Mouse (Mus musculus) embryonic facial prominence, embryonic 14.5 days (tissue): Measurements from ENCODE around the gene Ankrd33b. TPM values are rescaled to one million over a fixed set of nuclear protein-coding genes. Genes with fewer than 3 reads are reported as not detected.

Experiments
- ATAC-seq: fragments of 200-750 bp; cut with Nextera tagmentation; 2 replicates; pipeline ENCODE4 v1.8.0; 2017; ENCODE audit warnings: low read depth, moderate number of reproducible peaks, moderate TSS enrichment
- DNase-seq: peaks from one replicate; pipeline ENCODE4 v3.0.0-alpha.2; 2015; ENCODE audit warnings: low spot score
- H3K27ac ChIP-seq: fragments of 300-500 bp; sonication (generic); replicated peaks from 2 replicates; pipeline ENCODE4 v1.5.1; 2014; ENCODE audit warnings: low read depth, mild to moderate bottlenecking, low read length, moderate library complexity
- H3K27me3 ChIP-seq: fragments of 300-500 bp; sonication (generic); replicated peaks from 2 replicates; pipeline ENCODE4 v1.6.1; 2014; ENCODE audit warnings: low read length; ENCODE audit not compliant: control insufficient read depth, insufficient read depth
- H3K36me3 ChIP-seq: fragments of 300-500 bp; sonication (generic); 2 replicates; pipeline ENCODE4 v1.6.1; 2014; ENCODE audit warnings: low read length, mixed read lengths; ENCODE audit not compliant: control insufficient read depth, insufficient read depth
- H3K4me1 ChIP-seq: fragments of 300-500 bp; sonication (generic); 2 replicates; pipeline ENCODE4 v1.6.1; 2014; ENCODE audit warnings: antibody characterized with exemption, low read length; ENCODE audit not compliant: control insufficient read depth, insufficient read depth
- H3K4me2 ChIP-seq: fragments of 300-500 bp; sonication (generic); 2 replicates; pipeline ENCODE4 v1.6.1; 2014; ENCODE audit warnings: low read depth, mild to moderate bottlenecking, low read length, moderate library complexity, mixed read lengths
- H3K4me3 ChIP-seq: fragments of 300-500 bp; sonication (generic); 2 replicates; pipeline ENCODE4 v1.5.1; 2014; ENCODE audit warnings: low read depth, mild to moderate bottlenecking, low read length
- H3K9ac ChIP-seq: fragments of 300-500 bp; sonication (generic); 2 replicates; pipeline ENCODE4 v1.6.1; 2014; ENCODE audit warnings: low read depth, mild to moderate bottlenecking, low read length, moderate library complexity, mixed read lengths
- H3K9me3 ChIP-seq: fragments of 300-500 bp; sonication (generic); 2 replicates; pipeline ENCODE4 v1.6.1; 2016; ENCODE audit warnings: low read length; ENCODE audit not compliant: control insufficient read depth
- WGBS: fragments of 180-500 bp; shearing (Covaris S2); extraction: QIAGEN DNeasy Blood & Tissue Kit; methylation state at CpG from one replicate; pipeline ENCODE4 v1.1.7; 2014; 5-methylcytosine and 5-hydroxymethylcytosine counted together
- polyA plus RNA-seq: library from polyadenylated mRNA; unstranded; fragments of >200 nt; fragmentation: Nextera tagmentation; extraction: Ambion mirVana; gene quantifications from 2 replicates; pipeline ENCODE4 v1.2.1, GENCODE M21; 2014

Ankrd33b gene
- polyA plus RNA-seq, 1 experiment from 2014 or later = 1.1 TPM

GRCm38 (mm10) chr15:31247035-31247434 lies 120.5 kb downstream of the Ankrd33b start:
- Histone ChIP-seq H3K9me3 (0 out of 2 replicates have a peak, but pooled peaks cover under 1% of the 10 kb centered on the region), H3K9ac (no peak overlapping the region), H3K36me3 (peaks cover 13% of the 10 kb centered on the region), H3K4me3 (no peak overlapping the region), H3K4me1 (peaks cover 32% of the 10 kb centered on the region), H3K27me3 (no peaks in the 10 kb centered on the region), H3K4me2 (no peak overlapping the region), H3K27ac (no peak overlapping the region)
- ATAC-seq (no peak), DNase-seq (no peak)
- WGBS = 77% methylated on average over 9 of the region's 9 CpGs

GRCm38 (mm10) chr15:31245934-31246333 lies 121.6 kb downstream of the Ankrd33b start:
- Histone ChIP-seq H3K27me3 (no peaks in the 10 kb centered on the region), H3K9me3 (0 out of 2 replicates have a peak, but pooled peaks cover 8% of the 10 kb centered on the region), H3K4me2 (no peak overlapping the region), H3K9ac (no peak overlapping the region), H3K4me1 (peaks cover 32% of the 10 kb centered on the region), H3K4me3 (no peak overlapping the region), H3K36me3 (peaks cover 23% of the 10 kb centered on the region), H3K27ac (no peak overlapping the region)
- 72% methylated on average over 9 of the region's 9 CpGs for WGBS
- no peak for DNase-seq
- no peak for ATAC-seq

- no peaks in the 10 kb centered on the region for H3K27me3 ChIP-seq
- no peak overlapping the region for H3K27ac ChIP-seq
- no peak overlapping the region for H3K4me2 ChIP-seq
- ATAC-seq (no peak), DNase-seq (no peak)
- 0 out of 2 replicates have a peak, but pooled peaks cover 8% of the 10 kb centered on the region for H3K9me3 ChIP-seq
- H3K4me3 ChIP-seq = no peak overlapping the region
- H3K4me1 ChIP-seq = peaks cover 27% of the 10 kb centered on the region
- no peak overlapping the region for H3K9ac ChIP-seq
- WGBS = 88% methylated on average over 17 of the region's 17 CpGs
- peaks cover 34% of the 10 kb centered on the region for H3K36me3 ChIP-seq
Observed at GRCm38 (mm10) chr15:31244696-31245445, 122.7 kb downstream of the Ankrd33b start.

- H3K4me1 ChIP-seq = peaks cover 16% of the 10 kb centered on the region; the same call in 1 of the 2 replicates
- no peak overlapping the region for H3K4me3 ChIP-seq
- H3K27me3 ChIP-seq = no peaks in the 10 kb centered on the region
- H3K36me3 ChIP-seq = peaks cover 47% of the 10 kb centered on the region
- H3K4me2 ChIP-seq = no peak overlapping the region
- no peak overlapping the region for H3K9ac ChIP-seq
- WGBS = 87% methylated on average over 10 of the region's 10 CpGs
- DNase-seq (no peak), ATAC-seq (no peak)
- H3K9me3 ChIP-seq = 0 out of 2 replicates have a peak, but pooled peaks cover 8% of the 10 kb centered on the region
- H3K27ac ChIP-seq = no peak overlapping the region
Observed at GRCm38 (mm10) chr15:31243260-31243659, 124.3 kb downstream of the Ankrd33b start.

Other genes starting within 250 kb of the Ankrd33b start
- gene Dap, start 143.4 kb downstream of the Ankrd33b start, polyA plus RNA-seq = 120 and 132 TPM in 2 replicates
- gene Ropn1l, start 86.0 kb upstream of the Ankrd33b start, polyA plus RNA-seq = 2.1 and 3.5 TPM in 2 replicates
- 33.8 and 35.5 TPM in 2 replicates for gene March6, start 163.3 kb upstream of the Ankrd33b start, polyA plus RNA-seq
- 6.9 and 11.2 TPM in 2 replicates for gene Cmbl, start 197.7 kb upstream of the Ankrd33b start, polyA plus RNA-seq
- 494 and 532 TPM in 2 replicates for gene Cct5, start 234.1 kb upstream of the Ankrd33b start, polyA plus RNA-seq
- gene Fam173b, start 234.1 kb upstream of the Ankrd33b start, polyA plus RNA-seq = 11.7 and 16.2 TPM in 2 replicates